Mouse (Mus musculus): ENCODE results near the gene Brdt.

Gene Brdt

DNA sequence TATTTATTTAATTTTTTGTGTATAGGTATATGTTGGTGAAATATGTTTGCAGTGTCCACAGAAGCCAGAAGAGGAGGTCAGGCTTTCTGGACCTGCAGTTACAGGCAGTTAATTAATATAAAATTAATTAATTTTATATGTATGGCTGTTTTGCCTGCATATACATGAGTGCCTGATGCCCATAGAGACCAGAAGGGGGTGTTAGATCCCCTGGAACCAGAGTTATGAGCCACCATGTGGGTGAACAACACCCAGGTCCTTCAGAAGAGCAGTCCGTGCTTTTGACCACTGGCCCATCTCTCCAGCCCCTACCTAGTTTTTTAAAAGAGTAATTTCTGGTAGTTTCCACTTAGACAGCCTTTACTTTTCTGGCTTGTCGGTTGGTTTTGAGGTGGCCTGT lies 81.3 kb downstream of the Brdt start:
- DNase-seq (ENCODE audit: low spot score): no peak

DNA sequence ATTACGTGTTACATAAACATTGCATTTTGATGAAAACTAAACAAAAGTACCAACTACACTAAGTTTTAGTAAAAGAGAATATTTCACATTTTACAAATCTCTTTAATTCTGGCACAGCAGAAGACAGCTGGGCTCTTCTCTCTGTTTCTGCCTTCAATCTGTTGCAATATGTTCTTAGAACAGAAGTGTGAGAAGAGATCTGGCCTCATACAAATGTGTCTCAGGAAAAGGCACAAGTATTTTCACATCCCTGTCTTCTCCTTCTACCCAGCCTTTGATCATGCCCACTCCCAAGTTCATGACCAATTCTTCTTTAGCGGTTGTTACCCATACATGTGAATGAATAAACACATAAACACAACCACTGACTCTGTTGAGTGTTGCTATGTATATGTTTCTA lies 84.1 kb downstream of the Brdt start:
- peak; percentile 54 for DNase-seq (ENCODE audit: low spot score)

DNA sequence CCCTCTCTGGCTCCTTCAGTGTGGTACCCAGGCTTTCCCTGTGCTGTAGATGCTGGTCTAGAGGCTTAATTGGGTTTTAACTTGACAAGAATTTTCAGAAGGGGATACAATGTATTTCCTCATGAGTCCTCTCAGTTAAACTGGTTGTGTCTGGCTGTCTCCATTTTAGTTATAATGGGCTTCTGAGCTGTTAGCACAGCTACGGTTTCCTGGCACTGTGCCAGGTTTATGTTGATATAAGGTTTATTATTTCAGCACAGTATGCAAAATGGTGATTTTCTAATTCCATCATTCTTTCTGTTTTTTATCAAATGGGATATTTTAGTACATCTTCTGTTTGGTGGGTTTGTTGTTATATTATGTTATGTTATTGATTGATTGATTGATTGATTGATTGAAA lies 90.7 kb downstream of the Brdt start:
- no peak for DNase-seq (ENCODE audit: low spot score)

DNA sequence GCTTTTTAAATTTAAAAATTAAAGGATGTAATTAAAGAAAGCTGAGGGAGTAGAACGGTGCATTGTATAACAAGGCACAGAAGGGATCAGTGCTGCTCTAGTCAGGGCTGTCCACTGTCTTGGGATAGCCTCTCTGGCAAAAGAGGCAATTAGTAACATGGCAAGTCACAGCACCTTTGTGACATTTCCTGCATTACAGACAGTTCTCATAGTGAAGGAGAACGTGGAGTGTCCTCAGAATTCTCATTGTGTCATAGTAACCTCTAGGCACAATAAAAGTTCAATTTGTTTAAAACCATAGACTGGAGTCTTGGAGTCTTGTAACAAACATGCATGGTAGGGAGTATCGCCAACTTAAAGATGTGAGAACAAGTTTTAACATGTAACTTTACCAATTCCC lies 100.3 kb downstream of the Brdt start, which contains the start of gene Lpcat2b:
Gene Lpcat2b, plus strand, starts transcription at position 301 of the 400 bp plus-strand sequence.
- DNase-seq (ENCODE audit: low spot score): no peak

DNA sequence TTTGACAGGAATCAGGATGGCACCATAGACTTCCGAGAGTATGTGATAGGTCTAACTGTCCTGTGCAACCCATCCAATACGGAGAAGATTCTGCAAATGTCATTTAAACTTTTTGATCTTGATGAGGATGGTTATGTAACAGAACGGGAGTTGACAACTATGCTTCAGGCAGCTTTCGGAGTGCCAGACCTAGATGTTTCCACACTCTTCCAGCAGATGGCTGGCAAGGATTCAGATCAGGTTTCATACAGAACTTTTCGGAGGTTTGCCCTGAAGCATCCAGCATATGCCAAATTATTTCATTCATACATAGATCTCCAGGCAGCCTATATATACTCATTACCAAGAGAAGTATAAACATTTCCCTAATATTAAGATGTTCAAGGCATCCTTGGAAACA lies 103.0 kb downstream of the Brdt start:
- no peak for DNase-seq (ENCODE audit: low spot score)

DNA sequence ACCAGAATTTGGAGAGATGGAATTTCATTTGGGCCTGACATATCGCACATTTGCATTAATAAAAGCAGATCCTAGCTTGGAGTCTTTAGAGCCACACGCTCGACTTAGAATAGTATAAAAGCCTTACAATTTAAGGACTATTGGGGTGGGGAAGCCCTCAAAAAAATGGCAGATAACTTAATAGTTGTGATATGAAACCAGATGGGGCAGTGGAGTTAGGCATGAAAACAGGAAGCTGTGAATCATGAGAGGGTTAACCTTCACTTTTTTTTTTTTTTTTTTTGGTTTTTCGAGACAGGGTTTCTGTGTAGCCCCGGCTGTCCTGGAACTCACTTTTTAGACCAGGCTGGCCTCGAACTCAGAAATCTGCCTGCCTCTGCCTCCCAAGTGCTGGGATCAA lies 105.2 kb downstream of the Brdt start:
- no peak for DNase-seq (ENCODE audit: low spot score)
